Mouse (Mus musculus): Measurements from ENCODE around the gene Pax6. TPM values are rescaled to one million over a fixed set of nuclear protein-coding genes. Genes with fewer than 3 reads are reported as not detected.
A peak's percentile ranks its signal among the peaks of the same experiment; 100 is the strongest.

Pax6 gene
- polyA plus RNA-seq, 1 experiment from 2014 or later = 0.63 TPM

GRCm38 (mm10) chr2:105676080-105676908 is 7.6 kb downstream of the Pax6 start:
- Histone ChIP-seq H3K27ac (replicated peaks) (no peak overlapping the region), H3K4me2 (replicated peaks; ENCODE audit: low read depth) (peak overlapping the region; percentile 50), H3K9ac (ENCODE audit: low read length) (no peak overlapping the region), H3K9me3 (ENCODE audit: control insufficient read depth, low read length) (no peaks in the 10 kb centered on the region), H3K36me3 (ENCODE audit: control insufficient read depth, insufficient read depth, low read length) (no peaks in the 10 kb centered on the region), H3K4me1 (replicated peaks; ENCODE audit: control insufficient read depth, insufficient read depth) (peaks cover 2% of the 10 kb centered on the region; the same call in 1 of the 2 replicates), H3K4me3 (ENCODE audit: low read depth, low read length) (peak overlapping the region; percentile 32), H3K27me3 (ENCODE audit: control insufficient read depth, insufficient read depth, low read length) (peaks cover 35% of the 10 kb centered on the region)
- ATAC-seq (ENCODE audit: low FRiP score, low TSS enrichment) (no peak; the same call in 1 of the 2 replicates), DNase-seq (ENCODE audit: low spot score) (no peak)
- TF ChIP-seq CTCF (IDR thresholded peaks at IDR 0.05; ENCODE audit: low read depth) (no peak), EP300 (optimal IDR thresholded peaks at IDR 0.05) (no peak)
- under 1% methylated on average over 75 of the region's 77 CpGs for WGBS

- DNase-seq (ENCODE audit: low spot score) = no peak
- Histone ChIP-seq H3K27me3 (ENCODE audit: control insufficient read depth, insufficient read depth, low read length) (peaks cover 40% of the 10 kb centered on the region), H3K4me2 (replicated peaks; ENCODE audit: low read depth) (no peak overlapping the region), H3K9me3 (ENCODE audit: control insufficient read depth, low read length) (no peaks in the 10 kb centered on the region), H3K27ac (replicated peaks) (no peak overlapping the region), H3K4me3 (ENCODE audit: low read depth, low read length) (peak overlapping the region; percentile 32; the same call in 1 of the 2 replicates), H3K36me3 (ENCODE audit: control insufficient read depth, insufficient read depth, low read length) (no peaks in the 10 kb centered on the region), H3K9ac (ENCODE audit: low read length) (no peak overlapping the region), H3K4me1 (replicated peaks; ENCODE audit: control insufficient read depth, insufficient read depth) (peaks cover 2% of the 10 kb centered on the region; the same call in 1 of the 2 replicates)
- ATAC-seq (ENCODE audit: low FRiP score, low TSS enrichment) = no peak
- TF ChIP-seq EP300 (optimal IDR thresholded peaks at IDR 0.05) (no peak), CTCF (IDR thresholded peaks at IDR 0.05; ENCODE audit: low read depth) (no peak)
- 4% methylated on average over 11 of the region's 11 CpGs for WGBS
Measured at GRCm38 (mm10) chr2:105676909-105677433, 8.3 kb downstream of the Pax6 start.

- peaks cover 2% of the 10 kb centered on the region; the same call in 1 of the 2 replicates for H3K4me1 ChIP-seq (replicated peaks; ENCODE audit: control insufficient read depth, insufficient read depth)
- H3K9me3 ChIP-seq (ENCODE audit: control insufficient read depth, low read length) = no peaks in the 10 kb centered on the region
- DNase-seq (ENCODE audit: low spot score) = peak; percentile 13
- TF ChIP-seq CTCF (IDR thresholded peaks at IDR 0.05; ENCODE audit: low read depth) = no peak
- no peak for TF ChIP-seq EP300 (optimal IDR thresholded peaks at IDR 0.05)
- H3K4me2 ChIP-seq (replicated peaks; ENCODE audit: low read depth) = no peak overlapping the region
- H3K27me3 ChIP-seq (ENCODE audit: control insufficient read depth, insufficient read depth, low read length) = peaks cover 40% of the 10 kb centered on the region
- H3K36me3 ChIP-seq (ENCODE audit: control insufficient read depth, insufficient read depth, low read length) = no peaks in the 10 kb centered on the region
- H3K9ac ChIP-seq (ENCODE audit: low read length) = no peak overlapping the region
- H3K27ac ChIP-seq (replicated peaks) = no peak overlapping the region
- no peak overlapping the region for H3K4me3 ChIP-seq (ENCODE audit: low read depth, low read length)
- no peak for ATAC-seq (ENCODE audit: low FRiP score, low TSS enrichment)
- WGBS = 4% methylated on average over 11 of the region's 11 CpGs
Measured at GRCm38 (mm10) chr2:105677434-105678105, 8.9 kb downstream of the Pax6 start.

GRCm38 (mm10) chr2:105678306-105678705 is 9.6 kb downstream of the Pax6 start:
- Histone ChIP-seq H3K4me3 (ENCODE audit: low read depth, low read length) (no peak overlapping the region), H3K9ac (ENCODE audit: low read length) (no peak overlapping the region), H3K36me3 (ENCODE audit: control insufficient read depth, insufficient read depth, low read length) (no peaks in the 10 kb centered on the region), H3K27me3 (ENCODE audit: control insufficient read depth, insufficient read depth, low read length) (peaks cover 39% of the 10 kb centered on the region), H3K9me3 (ENCODE audit: control insufficient read depth, low read length) (no peaks in the 10 kb centered on the region), H3K4me2 (replicated peaks; ENCODE audit: low read depth) (no peak overlapping the region), H3K27ac (replicated peaks) (no peak overlapping the region), H3K4me1 (replicated peaks; ENCODE audit: control insufficient read depth, insufficient read depth) (peaks cover 2% of the 10 kb centered on the region; the same call in 1 of the 2 replicates)
- WGBS = 9% methylated on average over 4 of the region's 4 CpGs
- no peak for TF ChIP-seq CTCF (IDR thresholded peaks at IDR 0.05; ENCODE audit: low read depth)
- no peak for TF ChIP-seq EP300 (optimal IDR thresholded peaks at IDR 0.05)
- DNase-seq (ENCODE audit: low spot score) (no peak), ATAC-seq (ENCODE audit: low FRiP score, low TSS enrichment) (no peak)

GRCm38 (mm10) chr2:105678880-105679321 is 10.2 kb downstream of the Pax6 start:
- H3K9me3 ChIP-seq (ENCODE audit: control insufficient read depth, low read length) = no peaks in the 10 kb centered on the region
- no peak overlapping the region for H3K4me3 ChIP-seq (ENCODE audit: low read depth, low read length)
- ATAC-seq (ENCODE audit: low FRiP score, low TSS enrichment) (no peak), DNase-seq (ENCODE audit: low spot score) (no peak)
- H3K4me2 ChIP-seq (replicated peaks; ENCODE audit: low read depth) = no peak overlapping the region
- no peaks in the 10 kb centered on the region for H3K36me3 ChIP-seq (ENCODE audit: control insufficient read depth, insufficient read depth, low read length)
- 3% methylated on average over 7 of the region's 7 CpGs for WGBS
- H3K9ac ChIP-seq (ENCODE audit: low read length) = no peak overlapping the region
- no peaks in the 10 kb centered on the region; the same call in 1 of the 2 replicates for H3K4me1 ChIP-seq (replicated peaks; ENCODE audit: control insufficient read depth, insufficient read depth)
- H3K27me3 ChIP-seq (ENCODE audit: control insufficient read depth, insufficient read depth, low read length) = peaks cover 38% of the 10 kb centered on the region
- no peak for TF ChIP-seq EP300 (optimal IDR thresholded peaks at IDR 0.05)
- TF ChIP-seq CTCF (IDR thresholded peaks at IDR 0.05; ENCODE audit: low read depth) = no peak
- H3K27ac ChIP-seq (replicated peaks) = no peak overlapping the region
